Mouse (Mus musculus) yolk sac, embryonic 10.5 days (tissue): ENCODE results near the gene Dmtf1.

Experiments used
- DNase-seq: peaks from one replicate; pipeline ENCODE4 v3.0.0-alpha.2; 2017; ENCODE audit warnings: low spot score

Gene Dmtf1

GRCm38 (mm10) chr5:9107296-9108089, 54.1 kb downstream of the Dmtf1 start:
- no peak for DNase-seq

- DNase-seq, result no peak
These were observed 54.8 kb downstream of the Dmtf1 start for GRCm38 (mm10) chr5:9106806-9107205.

GRCm38 (mm10) chr5:9103958-9104357, 57.6 kb downstream of the Dmtf1 start:
- DNase-seq, result no peak

GRCm38 (mm10) chr5:9102696-9103095, 58.9 kb downstream of the Dmtf1 start:
- no peak for DNase-seq

- DNase-seq, result peak; percentile 70
These were observed 60.5 kb downstream of the Dmtf1 start for GRCm38 (mm10) chr5:9100849-9101801.

- peak; percentile 86 for DNase-seq
These were observed 61.2 kb downstream of the Dmtf1 start, which contains the start of gene Tmem243 for GRCm38 (mm10) chr5:9100207-9100848. TSS of gene Tmem243 (plus strand) at chr5:9100668.

GRCm38 (mm10) chr5:9093490-9093889, 68.1 kb downstream of the Dmtf1 start:
- no peak for DNase-seq

- DNase-seq, result no peak
These were observed 68.9 kb downstream of the Dmtf1 start for GRCm38 (mm10) chr5:9092716-9093115.

GRCm38 (mm10) chr5:9090493-9091106, 71.0 kb downstream of the Dmtf1 start:
- no peak for DNase-seq

GRCm38 (mm10) chr5:9086924-9087719, 74.5 kb downstream of the Dmtf1 start:
- no peak for DNase-seq

- DNase-seq, result no peak
These were observed 81.6 kb downstream of the Dmtf1 start for GRCm38 (mm10) chr5:9079773-9080501.

GRCm38 (mm10) chr5:9073177-9073854, 88.3 kb downstream of the Dmtf1 start:
- DNase-seq, result no peak

GRCm38 (mm10) chr5:9071360-9071759, 90.2 kb downstream of the Dmtf1 start:
- no peak for DNase-seq

GRCm38 (mm10) chr5:9069599-9070209, 91.9 kb downstream of the Dmtf1 start:
- DNase-seq, result no peak

GRCm38 (mm10) chr5:9068886-9069285, 92.7 kb downstream of the Dmtf1 start:
- DNase-seq, result no peak
